Mouse (Mus musculus) heart, postnatal 0 days (tissue): ENCODE data around the gene Spred2.

ENCODE experiments used
- CTCF ChIP-seq: IDR thresholded peaks from 2 replicates; pipeline ENCODE4 v1.5.1; 2016; ENCODE audit warnings: antibody characterized with exemption, control low read depth, low read depth
- EP300 ChIP-seq: IDR thresholded peaks from 2 replicates; pipeline ENCODE4 v1.6.1; 2016; ENCODE audit warnings: antibody characterized with exemption, low read depth

- TF ChIP-seq CTCF (no peak), EP300 (0 out of 2 replicates have a peak, but pooled peaks have one; percentile 34)
These were observed 39.6 kb downstream of the Spred2 start for GRCm38 (mm10) chr11:19963717-19964141.
